Mouse (Mus musculus) kidney, adult 2 months (tissue): Measurements from ENCODE around the gene Dhx38.

ENCODE experiments used
- CTCF ChIP-seq: fragments of 200-500 bp; conservative IDR thresholded peaks from 2 replicates; pipeline ENCODE4 v1.5.1; 2011; ENCODE audit warnings: low read depth, mild to moderate bottlenecking, control low read depth, low read length, moderate library complexity, mixed read lengths; ENCODE audit not compliant: insufficient read depth, insufficient read length
- POLR2A ChIP-seq: fragments of 200-500 bp; IDR thresholded peaks from one replicate; pipeline ENCODE4 v1.6.1; 2011; ENCODE audit warnings: low read depth, low read length, control low read depth

GRCm38 (mm10) chr8:109609153-109609502 is 43.5 kb upstream of the Dhx38 start:
- TF ChIP-seq POLR2A (no peak), CTCF (no peak)
